Mouse (Mus musculus) erythroblast, embryonic 14.5 days (primary cell): ENCODE results near the gene Ctdnep1.

ENCODE experiments used
- GATA1 ChIP-seq: IDR thresholded peaks from 2 replicates; pipeline ENCODE4 v1.6.1; 2012; ENCODE audit warnings: low read length, inconsistent platforms, mixed read lengths
- TAL1 ChIP-seq: IDR thresholded peaks from 3 replicates; pipeline ENCODE4 v1.6.1; 2012; ENCODE audit warnings: low read length, inconsistent platforms, mixed read lengths

GRCm38 (mm10) chr11:69999666-70000065 lies 18.7 kb downstream of the Ctdnep1 start:
- TF ChIP-seq TAL1, result no peak
- no peak for TF ChIP-seq GATA1
